Mouse (Mus musculus): Measurements from ENCODE around the gene Sumo1. TPM values are rescaled to one million over a fixed set of nuclear protein-coding genes. Genes with fewer than 3 reads are reported as not detected.
A peak's percentile ranks its signal among the peaks of the same experiment; 100 is the strongest.

The Sumo1 gene
- polyA plus RNA-seq, 1 experiment from 2014 or later = 414 TPM

- H3K9ac ChIP-seq = no peak overlapping the region
- H3K27ac ChIP-seq (replicated peaks) = no peak overlapping the region
- H3K9me3 ChIP-seq = no peaks in the 10 kb centered on the region
- H3K4me1 ChIP-seq (replicated peaks) = 0 out of 2 replicates have a peak, but pooled peaks cover 4% of the 10 kb centered on the region
- 90% methylated on average over 13 of the region's 13 CpGs for WGBS
- H3K27me3 ChIP-seq = no peaks in the 10 kb centered on the region
- no peak overlapping the region for H3K4me2 ChIP-seq
- no peak for ATAC-seq (ENCODE audit: low read depth)
- no peak overlapping the region for H3K4me3 ChIP-seq
- no peaks in the 10 kb centered on the region for H3K36me3 ChIP-seq
Measured at GRCm38 (mm10) chr1:59606479-59606878, 64.2 kb downstream of the Sumo1 start.

- Histone ChIP-seq H3K36me3 (no peaks in the 10 kb centered on the region), H3K27ac (replicated peaks) (no peak overlapping the region), H3K4me3 (no peak overlapping the region), H3K9me3 (no peaks in the 10 kb centered on the region), H3K4me1 (replicated peaks) (0 out of 2 replicates have a peak, but pooled peaks cover 4% of the 10 kb centered on the region), H3K27me3 (no peaks in the 10 kb centered on the region), H3K9ac (no peak overlapping the region), H3K4me2 (peak overlapping the region; percentile 15; the same call in 1 of the 2 replicates)
- WGBS = 7% methylated on average over 11 of the region's 11 CpGs
- peak; percentile 53; the same call in 1 of the 2 replicates for ATAC-seq (ENCODE audit: low read depth)
Measured at GRCm38 (mm10) chr1:59603893-59604292, 66.7 kb downstream of the Sumo1 start.

DNA sequence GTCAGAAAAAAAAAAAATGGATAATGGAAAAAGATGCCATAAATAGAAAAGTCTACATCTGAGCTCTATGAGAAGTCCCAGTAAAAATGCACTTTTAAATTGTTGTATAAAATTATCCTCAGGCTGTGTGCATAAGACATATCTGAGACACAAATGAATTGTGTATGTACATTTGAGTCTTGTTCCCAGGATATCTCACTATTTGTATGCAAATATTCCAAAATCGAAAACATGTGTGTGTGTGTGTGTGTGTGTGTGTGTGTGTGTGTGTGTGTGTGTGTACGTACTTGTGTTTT, 67.3 kb downstream of the Sumo1 start:
- Histone ChIP-seq H3K27ac (replicated peaks) (no peak overlapping the region), H3K4me1 (replicated peaks) (0 out of 2 replicates have a peak, but pooled peaks cover 4% of the 10 kb centered on the region), H3K4me3 (no peak overlapping the region), H3K4me2 (no peak overlapping the region), H3K27me3 (no peaks in the 10 kb centered on the region), H3K9me3 (no peaks in the 10 kb centered on the region), H3K36me3 (no peaks in the 10 kb centered on the region), H3K9ac (no peak overlapping the region)
- 84% methylated on average over 2 of the region's 2 CpGs for WGBS
- ATAC-seq (ENCODE audit: low read depth) = no peak

DNA sequence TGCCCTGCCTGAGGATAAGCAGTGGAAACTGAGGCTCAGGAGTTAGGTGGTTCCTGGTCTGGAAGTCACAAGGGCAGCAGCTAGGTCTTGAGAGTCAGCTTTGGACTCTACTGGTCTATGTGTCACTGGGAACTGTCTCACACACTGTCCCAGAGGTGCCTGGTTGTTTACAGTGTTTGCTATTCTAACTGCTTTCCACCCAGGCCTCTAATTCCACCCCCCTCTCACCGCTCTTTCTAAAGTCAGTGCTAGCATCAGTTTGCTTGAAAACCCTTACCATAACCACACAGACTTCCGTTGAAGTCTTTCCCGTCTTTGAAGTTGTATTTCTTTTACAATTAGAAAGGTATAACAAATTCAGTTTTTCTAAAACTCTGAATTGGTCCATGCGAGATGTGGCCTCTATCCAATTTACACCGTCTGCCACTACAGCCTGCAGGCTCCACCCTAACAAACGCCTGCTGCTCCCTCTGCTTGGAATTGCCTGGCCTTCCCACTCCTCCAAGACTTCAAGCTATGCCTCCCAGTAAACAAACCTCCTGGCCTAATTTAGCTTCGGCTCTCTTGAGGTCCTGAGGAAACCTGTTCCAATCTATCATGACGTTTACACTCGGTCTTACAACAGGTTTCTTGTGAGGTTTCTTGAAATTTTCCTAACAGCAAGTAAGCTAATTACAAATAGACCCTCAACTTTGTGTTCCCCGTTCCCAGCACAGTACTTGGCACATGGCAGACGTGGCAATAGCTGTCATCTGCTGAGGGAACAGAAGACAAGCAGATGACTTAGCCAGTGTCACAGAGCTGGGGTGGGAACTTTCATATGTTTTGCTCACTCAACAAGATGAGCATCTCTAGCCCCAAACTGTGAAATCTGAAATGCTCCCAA, 67.9 kb downstream of the Sumo1 start:
- Histone ChIP-seq H3K9ac (no peak overlapping the region), H3K27ac (replicated peaks) (no peak overlapping the region), H3K4me1 (replicated peaks) (0 out of 2 replicates have a peak, but pooled peaks cover 4% of the 10 kb centered on the region), H3K9me3 (no peaks in the 10 kb centered on the region), H3K4me3 (no peak overlapping the region), H3K27me3 (no peaks in the 10 kb centered on the region), H3K36me3 (no peaks in the 10 kb centered on the region), H3K4me2 (no peak overlapping the region)
- WGBS = 62% methylated on average over 11 of the region's 11 CpGs
- ATAC-seq (ENCODE audit: low read depth) = no peak

GRCm38 (mm10) chr1:59595609-59596008, 75.0 kb downstream of the Sumo1 start:
- H3K27ac ChIP-seq (replicated peaks) = no peak overlapping the region
- no peak overlapping the region for H3K4me3 ChIP-seq
- no peaks in the 10 kb centered on the region for H3K36me3 ChIP-seq
- no peak for ATAC-seq (ENCODE audit: low read depth)
- 81% methylated on average over 9 of the region's 9 CpGs for WGBS
- H3K4me2 ChIP-seq = no peak overlapping the region
- peaks cover 18% of the 10 kb centered on the region for H3K4me1 ChIP-seq (replicated peaks)
- H3K27me3 ChIP-seq = peaks cover 12% of the 10 kb centered on the region; the same call in 1 of the 2 replicates
- no peak overlapping the region for H3K9ac ChIP-seq
- H3K9me3 ChIP-seq = no peaks in the 10 kb centered on the region

DNA sequence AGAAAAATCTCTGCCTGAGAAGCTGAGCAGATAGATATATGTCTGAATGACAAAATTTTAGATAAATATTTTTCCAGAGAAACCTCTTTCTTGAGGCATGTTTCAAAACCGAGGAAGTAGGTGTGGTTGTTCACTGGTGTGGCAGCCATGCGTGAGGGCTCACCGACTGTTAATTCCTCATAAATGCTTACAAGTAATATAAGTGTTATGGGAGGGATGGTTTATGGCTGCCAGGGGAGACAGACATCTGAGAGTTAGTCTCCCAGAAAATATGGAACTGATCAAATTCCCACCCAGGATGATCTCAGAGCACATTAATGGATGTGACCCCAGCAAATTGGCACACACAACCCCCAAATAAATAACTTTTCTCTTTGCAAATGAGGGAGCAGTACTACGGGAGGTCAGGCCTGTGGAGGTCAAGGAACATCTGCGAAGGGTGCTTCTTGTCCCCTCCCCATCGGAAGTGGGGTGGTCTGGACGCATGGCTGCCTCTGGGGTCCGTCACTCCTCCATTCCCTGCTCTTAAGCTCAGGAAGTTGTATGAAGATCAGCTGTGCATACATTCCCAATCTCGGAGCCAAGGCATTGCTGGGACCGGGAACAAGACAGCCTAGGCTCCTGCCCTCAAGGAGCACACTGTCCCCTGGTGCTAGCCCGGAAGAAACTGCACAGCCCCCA, 75.9 kb downstream of the Sumo1 start:
- Histone ChIP-seq H3K9ac (no peak overlapping the region), H3K9me3 (no peaks in the 10 kb centered on the region), H3K36me3 (no peaks in the 10 kb centered on the region), H3K4me3 (no peak overlapping the region), H3K27me3 (peaks cover 12% of the 10 kb centered on the region; the same call in 1 of the 2 replicates), H3K4me1 (replicated peaks) (peaks cover 22% of the 10 kb centered on the region), H3K27ac (replicated peaks) (no peak overlapping the region), H3K4me2 (no peak overlapping the region)
- 79% methylated on average over 11 of the region's 11 CpGs for WGBS
- no peak for ATAC-seq (ENCODE audit: low read depth)

DNA sequence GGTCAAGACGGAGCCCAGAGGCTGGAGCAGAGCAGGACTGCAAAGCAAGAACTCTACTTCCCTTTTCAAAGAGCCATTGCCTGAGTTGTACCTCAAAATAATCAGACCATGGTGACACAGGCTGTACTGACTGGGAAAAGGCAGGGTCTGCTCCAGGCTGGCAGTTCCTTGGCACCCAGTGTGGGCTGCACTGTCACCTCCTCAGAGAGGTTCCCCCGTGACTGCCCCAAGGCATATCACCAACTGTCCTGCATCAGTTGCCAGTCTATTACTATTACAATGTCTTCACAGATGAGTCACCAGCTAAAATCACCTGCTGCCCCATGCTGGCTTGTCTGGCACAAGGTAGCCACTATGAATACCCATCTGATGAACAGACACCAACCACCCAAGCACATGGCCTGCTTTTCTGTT, 77.0 kb downstream of the Sumo1 start:
- no peaks in the 10 kb centered on the region for H3K9me3 ChIP-seq
- no peak overlapping the region for H3K9ac ChIP-seq
- H3K4me2 ChIP-seq = no peak overlapping the region
- ATAC-seq (ENCODE audit: low read depth) = no peak
- 67% methylated on average over 2 of the region's 2 CpGs for WGBS
- H3K36me3 ChIP-seq = no peaks in the 10 kb centered on the region
- H3K4me1 ChIP-seq (replicated peaks) = peaks cover 22% of the 10 kb centered on the region
- no peak overlapping the region for H3K27ac ChIP-seq (replicated peaks)
- no peak overlapping the region for H3K4me3 ChIP-seq
- H3K27me3 ChIP-seq = peaks cover 12% of the 10 kb centered on the region; the same call in 1 of the 2 replicates

- ATAC-seq (ENCODE audit: low read depth) = peak; percentile 28; the same call in 1 of the 2 replicates
- no peaks in the 10 kb centered on the region for H3K9me3 ChIP-seq
- no peak overlapping the region for H3K9ac ChIP-seq
- no peak overlapping the region for H3K27ac ChIP-seq (replicated peaks)
- 21% methylated on average over 12 of the region's 12 CpGs for WGBS
- H3K27me3 ChIP-seq = peaks cover 12% of the 10 kb centered on the region; the same call in 1 of the 2 replicates
- H3K4me3 ChIP-seq = no peak overlapping the region
- peak overlapping the region; percentile 40 for H3K4me2 ChIP-seq
- H3K36me3 ChIP-seq = no peaks in the 10 kb centered on the region
- H3K4me1 ChIP-seq (replicated peaks) = peaks cover 22% of the 10 kb centered on the region
Measured at GRCm38 (mm10) chr1:59592876-59593275, 77.8 kb downstream of the Sumo1 start.

GRCm38 (mm10) chr1:59592359-59592758, 78.3 kb downstream of the Sumo1 start:
- Histone ChIP-seq H3K9ac (0 out of 2 replicates have a peak overlapping the region, but pooled peaks have one; percentile 31), H3K27me3 (peaks cover 12% of the 10 kb centered on the region; the same call in 1 of the 2 replicates), H3K4me2 (peak overlapping the region; percentile 40), H3K9me3 (no peaks in the 10 kb centered on the region), H3K4me3 (no peak overlapping the region), H3K4me1 (replicated peaks) (peaks cover 22% of the 10 kb centered on the region), H3K36me3 (no peaks in the 10 kb centered on the region), H3K27ac (replicated peaks) (0 out of 2 replicates have a peak overlapping the region, but pooled peaks have one; percentile 13)
- 2% methylated on average over 10 of the region's 10 CpGs for WGBS
- peak; percentile 47; the same call in 1 of the 2 replicates for ATAC-seq (ENCODE audit: low read depth)

DNA sequence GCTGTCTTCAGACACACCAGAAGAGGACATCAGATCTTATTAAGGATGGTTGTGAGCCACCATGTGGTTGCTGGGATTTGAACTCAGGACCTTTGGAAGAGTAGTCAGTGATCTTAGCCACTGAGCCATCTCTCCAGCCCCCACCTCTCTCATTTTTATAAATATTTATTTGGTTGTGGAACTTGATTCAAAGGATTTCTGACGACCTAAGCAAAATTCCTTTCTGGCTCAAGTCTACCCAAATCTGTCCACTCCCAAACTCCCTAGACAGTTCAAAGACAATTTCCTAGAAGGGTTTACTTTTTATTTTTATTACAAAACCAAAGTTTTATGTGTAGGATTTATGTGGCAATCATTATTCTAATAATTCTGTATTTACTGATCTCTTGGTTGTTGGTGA, 81.4 kb downstream of the Sumo1 start:
- no peaks in the 10 kb centered on the region for H3K9me3 ChIP-seq
- peaks cover 32% of the 10 kb centered on the region for H3K4me1 ChIP-seq (replicated peaks)
- H3K4me2 ChIP-seq = no peak overlapping the region
- H3K36me3 ChIP-seq = no peaks in the 10 kb centered on the region
- WGBS = 88% methylated on average over 1 of the region's 1 CpGs
- no peak overlapping the region for H3K27ac ChIP-seq (replicated peaks)
- no peak for ATAC-seq (ENCODE audit: low read depth)
- H3K4me3 ChIP-seq = no peak overlapping the region
- H3K9ac ChIP-seq = no peak overlapping the region
- H3K27me3 ChIP-seq = peaks cover 12% of the 10 kb centered on the region; the same call in 1 of the 2 replicates

GRCm38 (mm10) chr1:59584656-59585410, 85.8 kb downstream of the Sumo1 start:
- Histone ChIP-seq H3K9me3 (no peaks in the 10 kb centered on the region), H3K9ac (no peak overlapping the region), H3K4me2 (peak overlapping the region; percentile 36), H3K4me1 (replicated peaks) (peaks cover 16% of the 10 kb centered on the region), H3K27me3 (no peaks in the 10 kb centered on the region), H3K36me3 (no peaks in the 10 kb centered on the region), H3K4me3 (no peak overlapping the region; the same call in 1 of the 2 replicates), H3K27ac (replicated peaks) (no peak overlapping the region)
- ATAC-seq (ENCODE audit: low read depth) = peak; percentile 38; the same call in 1 of the 2 replicates
- WGBS = 9% methylated on average over 18 of the region's 18 CpGs
